Mouse (Mus musculus): ENCODE data around the gene Itgam. TPM values are rescaled to one million over a fixed set of nuclear protein-coding genes. Genes with fewer than 3 reads are reported as not detected.
"Not testable (repeated sequence)": the region's sequence is repeated elsewhere in the genome, so short reads cannot be mapped to it uniquely, and the experiment has no call there.

Itgam gene
- polyA plus RNA-seq, 1 experiment from 2014 or later = 2.1 TPM

- Histone ChIP-seq H3K4me1 (no peaks in the 10 kb centered on the region), H3K36me3 (no peaks in the 10 kb centered on the region), H3K27me3 (replicated peaks) (no peaks in the 10 kb centered on the region), H3K27ac (no peak overlapping the region), H3K9ac (no peak overlapping the region), H3K4me2 (no peak overlapping the region), H3K9me3 (replicated peaks) (no peaks in the 10 kb centered on the region), H3K4me3 (no peak overlapping the region)
- ATAC-seq = no peak
- WGBS (ENCODE audit: insufficient replicate concordance) = 70% methylated on average over 5 of the region's 5 CpGs
Measured at GRCm38 (mm10) chr7:128032290-128032988, 30.0 kb upstream of the Itgam start.

DNA sequence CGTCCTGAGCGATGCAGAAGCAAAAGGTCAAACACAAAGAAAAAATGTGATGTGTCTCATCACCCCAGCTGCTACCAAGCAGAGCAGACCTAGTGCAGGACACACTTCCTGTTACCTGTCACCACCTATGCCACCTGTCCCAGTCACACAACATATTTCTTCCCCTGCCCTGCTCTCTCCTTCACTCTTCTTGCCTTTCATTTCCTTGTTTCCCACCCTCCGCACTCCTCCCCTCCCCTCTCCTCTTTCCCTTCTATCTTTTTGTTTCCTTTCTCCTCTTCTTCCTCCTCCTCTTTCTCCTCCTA, 29.5 kb upstream of the Itgam start:
- 83% methylated on average over 3 of the region's 3 CpGs for WGBS (ENCODE audit: insufficient replicate concordance)
- Histone ChIP-seq H3K27ac (no peak overlapping the region), H3K9me3 (replicated peaks) (no peaks in the 10 kb centered on the region), H3K36me3 (no peaks in the 10 kb centered on the region), H3K4me3 (no peak overlapping the region), H3K4me1 (no peaks in the 10 kb centered on the region), H3K27me3 (replicated peaks) (no peaks in the 10 kb centered on the region), H3K9ac (no peak overlapping the region), H3K4me2 (no peak overlapping the region)
- no peak for ATAC-seq

- Histone ChIP-seq H3K36me3 (no peaks in the 10 kb centered on the region), H3K4me2 (no peak overlapping the region), H3K27me3 (replicated peaks) (no peaks in the 10 kb centered on the region), H3K4me1 (no peaks in the 10 kb centered on the region), H3K4me3 (no peak overlapping the region), H3K9me3 (replicated peaks) (no peaks in the 10 kb centered on the region), H3K27ac (no peak overlapping the region), H3K9ac (no peak overlapping the region)
- no peak for ATAC-seq
- 71% methylated on average over 4 of the region's 4 CpGs for WGBS (ENCODE audit: insufficient replicate concordance)
Measured at GRCm38 (mm10) chr7:128033616-128034015, 28.8 kb upstream of the Itgam start.

- WGBS (ENCODE audit: insufficient replicate concordance) = 28% methylated on average over 15 of the region's 15 CpGs
- ATAC-seq = not testable (repeated sequence)
Measured at GRCm38 (mm10) chr7:128042161-128042820, 20.1 kb upstream of the Itgam start.

DNA sequence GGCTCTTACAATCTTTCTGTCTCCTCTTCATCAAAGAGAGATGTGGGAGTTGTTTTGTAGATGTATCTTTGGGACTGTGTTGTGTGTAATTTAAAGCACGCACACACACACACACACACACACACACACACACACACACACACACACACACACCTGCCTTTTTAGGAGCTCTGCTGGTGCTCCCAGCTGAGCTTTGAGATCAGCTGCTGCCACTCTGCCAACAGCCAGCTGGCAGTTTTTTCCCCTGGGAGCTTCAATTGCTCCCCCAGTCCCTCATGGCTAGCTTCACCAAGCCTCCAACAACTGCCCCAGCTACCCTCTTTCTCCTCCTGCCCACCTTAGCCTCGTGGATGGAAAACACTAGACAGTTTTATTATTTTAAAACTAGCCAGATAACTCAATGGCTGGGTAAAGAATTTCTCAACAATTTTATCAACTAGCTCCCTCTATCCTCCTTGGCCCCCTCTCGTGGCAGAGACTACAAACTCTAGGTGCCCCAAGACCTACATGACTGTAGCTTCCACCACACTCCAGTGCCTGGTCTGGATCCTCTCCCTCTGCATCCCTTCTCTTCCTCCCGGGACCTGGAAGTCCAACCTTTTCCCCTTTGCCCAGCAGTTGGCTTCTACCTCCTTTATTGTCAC, 18.2 kb upstream of the Itgam start:
- Histone ChIP-seq H3K9me3 (replicated peaks) (no peaks in the 10 kb centered on the region), H3K9ac (no peak overlapping the region), H3K4me2 (no peak overlapping the region), H3K27ac (no peak overlapping the region), H3K4me1 (0 out of 2 replicates have a peak, but pooled peaks cover 5% of the 10 kb centered on the region), H3K36me3 (no peaks in the 10 kb centered on the region), H3K27me3 (replicated peaks) (no peaks in the 10 kb centered on the region), H3K4me3 (no peak overlapping the region)
- no peak for ATAC-seq
- 54% methylated on average over 4 of the region's 4 CpGs for WGBS (ENCODE audit: insufficient replicate concordance)

More at GRCm38 (mm10) chr7:128042161-128042820, 20.1 kb upstream of the Itgam start:
- not testable (repeated sequence) for H3K4me3 ChIP-seq; H3K4me2 ChIP-seq; H3K27ac ChIP-seq; H3K36me3 ChIP-seq; H3K9me3 ChIP-seq (replicated peaks); H3K9ac ChIP-seq; H3K4me1 ChIP-seq; H3K27me3 ChIP-seq (replicated peaks)

DNA sequence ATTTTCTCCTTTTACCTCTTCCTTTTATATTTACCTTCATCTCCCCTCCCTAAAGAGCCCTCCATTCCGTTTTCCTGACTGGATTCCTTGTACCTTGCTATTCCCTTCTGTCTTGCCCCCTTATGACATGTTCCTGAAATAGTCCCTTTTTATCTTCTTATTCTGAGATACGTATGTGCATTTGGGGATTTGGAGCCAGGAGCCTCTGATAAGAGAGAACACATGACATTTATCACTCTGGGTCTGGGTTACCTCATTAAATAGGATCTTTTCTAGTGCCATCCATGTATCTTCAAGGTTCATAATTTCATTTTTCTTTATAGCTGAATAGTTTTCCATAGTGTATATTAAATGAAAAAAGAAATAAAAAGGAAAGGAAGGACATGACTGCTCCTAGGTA, 16.8 kb upstream of the Itgam start:
- H3K4me1 ChIP-seq = peaks cover 10% of the 10 kb centered on the region
- H3K4me3 ChIP-seq = no peak overlapping the region
- no peak overlapping the region for H3K9ac ChIP-seq
- no peaks in the 10 kb centered on the region for H3K27me3 ChIP-seq (replicated peaks)
- 22% methylated on average over 2 of the region's 2 CpGs for WGBS (ENCODE audit: insufficient replicate concordance)
- no peaks in the 10 kb centered on the region for H3K36me3 ChIP-seq
- no peak for ATAC-seq
- H3K9me3 ChIP-seq (replicated peaks) = no peaks in the 10 kb centered on the region
- no peak overlapping the region for H3K27ac ChIP-seq
- H3K4me2 ChIP-seq = no peak overlapping the region

DNA sequence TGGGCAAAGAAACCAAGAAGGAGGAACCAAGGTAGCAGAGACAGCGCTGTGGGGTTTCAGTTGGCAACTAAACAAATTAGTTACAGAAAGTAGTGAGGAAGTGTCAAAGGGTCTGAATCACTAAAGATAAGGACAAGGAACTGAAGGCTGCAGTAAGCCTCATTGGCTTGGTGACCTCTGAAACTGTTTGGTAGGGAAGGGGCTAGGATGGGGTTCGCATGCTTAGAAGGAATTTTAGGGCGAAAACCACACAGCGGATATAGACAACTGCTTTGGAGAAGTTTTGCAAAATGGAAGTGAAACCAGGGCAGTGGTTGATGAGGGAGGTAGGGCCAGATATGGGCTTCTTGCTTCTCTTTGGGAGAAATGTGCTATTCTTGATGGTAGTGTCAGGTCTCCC, 13.6 kb upstream of the Itgam start:
- 23% methylated on average over 4 of the region's 4 CpGs for WGBS (ENCODE audit: insufficient replicate concordance)
- no peaks in the 10 kb centered on the region for H3K27me3 ChIP-seq (replicated peaks)
- H3K9me3 ChIP-seq (replicated peaks) = no peaks in the 10 kb centered on the region
- no peak overlapping the region for H3K9ac ChIP-seq
- H3K4me2 ChIP-seq = no peak overlapping the region
- H3K4me1 ChIP-seq = peaks cover 15% of the 10 kb centered on the region
- H3K27ac ChIP-seq = no peak overlapping the region
- ATAC-seq = no peak
- no peak overlapping the region for H3K4me3 ChIP-seq
- H3K36me3 ChIP-seq = no peaks in the 10 kb centered on the region

DNA sequence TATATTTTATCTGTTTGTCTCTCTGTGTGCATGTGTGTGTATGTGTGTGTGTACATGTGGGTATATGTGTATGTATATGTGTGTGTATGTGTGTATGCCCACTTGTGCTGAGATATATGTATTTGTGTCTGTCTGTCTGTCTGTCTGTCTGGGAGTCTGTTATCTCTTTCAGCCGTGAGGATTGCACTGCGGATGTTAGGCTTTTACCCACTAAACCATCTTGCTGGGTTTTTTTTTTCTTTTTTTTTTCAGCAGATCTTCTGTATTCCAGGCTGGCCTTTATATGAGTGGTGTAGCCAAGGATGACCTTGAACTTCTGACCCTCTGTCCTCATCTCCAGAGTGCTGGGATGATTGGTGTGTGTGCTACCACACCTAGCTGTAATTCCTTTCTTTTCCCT, 13.2 kb upstream of the Itgam start:
- 16% methylated on average over 2 of the region's 2 CpGs for WGBS (ENCODE audit: insufficient replicate concordance)
- Histone ChIP-seq H3K9ac (no peak overlapping the region), H3K4me3 (no peak overlapping the region), H3K9me3 (replicated peaks) (no peaks in the 10 kb centered on the region), H3K36me3 (no peaks in the 10 kb centered on the region), H3K4me2 (no peak overlapping the region), H3K4me1 (peaks cover 15% of the 10 kb centered on the region), H3K27me3 (replicated peaks) (no peaks in the 10 kb centered on the region), H3K27ac (no peak overlapping the region)
- ATAC-seq = no peak

DNA sequence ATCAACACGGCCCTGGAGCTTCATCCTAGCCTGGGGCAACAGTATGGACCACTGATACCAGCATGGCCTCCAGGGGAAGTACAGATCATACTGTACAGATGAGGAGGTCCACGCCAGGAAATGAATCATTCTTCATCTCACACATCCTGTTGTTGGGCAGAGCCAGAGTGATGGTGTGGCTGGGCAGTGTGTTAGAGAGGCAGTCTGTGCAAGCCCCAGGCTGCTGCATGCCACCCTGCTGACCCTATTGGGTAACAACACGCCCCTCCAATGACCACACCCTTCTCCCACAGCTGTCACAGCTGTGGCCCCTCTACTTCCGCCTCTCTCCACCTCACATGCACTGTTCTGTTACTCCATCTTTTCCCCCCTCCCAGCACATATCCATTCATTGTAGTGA, 11.7 kb upstream of the Itgam start:
- no peaks in the 10 kb centered on the region for H3K36me3 ChIP-seq
- no peak overlapping the region for H3K27ac ChIP-seq
- no peak; the same call in 1 of the 2 replicates for ATAC-seq
- H3K4me2 ChIP-seq = no peak overlapping the region
- no peaks in the 10 kb centered on the region for H3K27me3 ChIP-seq (replicated peaks)
- no peak overlapping the region for H3K4me3 ChIP-seq
- H3K9me3 ChIP-seq (replicated peaks) = no peaks in the 10 kb centered on the region
- H3K9ac ChIP-seq = no peak overlapping the region
- H3K4me1 ChIP-seq = peaks cover 15% of the 10 kb centered on the region
- WGBS (ENCODE audit: insufficient replicate concordance) = 32% methylated on average over 4 of the region's 4 CpGs

DNA sequence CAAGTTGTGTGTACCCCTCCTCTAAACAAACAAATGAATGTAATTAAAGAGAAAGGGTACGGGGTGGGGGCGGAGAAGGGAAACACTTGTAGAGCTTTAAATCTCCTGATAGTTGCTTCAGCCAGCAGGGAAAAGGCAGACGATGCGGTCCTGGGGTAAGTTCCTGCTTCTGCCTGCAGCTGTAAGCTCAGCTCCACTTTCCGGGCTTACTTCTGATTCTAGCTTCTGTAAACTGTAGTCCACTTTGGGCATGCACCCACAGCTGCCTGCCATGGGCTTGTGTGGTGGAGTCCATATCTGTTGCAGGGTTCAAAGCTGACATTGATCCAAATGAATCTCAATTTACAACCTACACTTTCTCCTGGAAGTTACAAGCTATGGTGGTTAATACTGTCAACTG, 9.4 kb upstream of the Itgam start:
- H3K36me3 ChIP-seq = no peaks in the 10 kb centered on the region
- WGBS (ENCODE audit: insufficient replicate concordance) = 53% methylated on average over 5 of the region's 5 CpGs
- no peak overlapping the region for H3K27ac ChIP-seq
- H3K9ac ChIP-seq = no peak overlapping the region
- H3K4me1 ChIP-seq = peaks cover 20% of the 10 kb centered on the region
- H3K27me3 ChIP-seq (replicated peaks) = no peaks in the 10 kb centered on the region
- H3K4me3 ChIP-seq = no peak overlapping the region
- H3K9me3 ChIP-seq (replicated peaks) = no peaks in the 10 kb centered on the region
- no peak overlapping the region for H3K4me2 ChIP-seq
- no peak for ATAC-seq

GRCm38 (mm10) chr7:128056917-128057444, 5.5 kb upstream of the Itgam start:
- no peaks in the 10 kb centered on the region for H3K36me3 ChIP-seq
- no peak overlapping the region for H3K27ac ChIP-seq
- H3K4me2 ChIP-seq = no peak overlapping the region
- no peaks in the 10 kb centered on the region for H3K27me3 ChIP-seq (replicated peaks)
- H3K4me1 ChIP-seq = 0 out of 2 replicates have a peak, but pooled peaks cover 8% of the 10 kb centered on the region
- H3K9ac ChIP-seq = no peak overlapping the region
- H3K9me3 ChIP-seq (replicated peaks) = no peaks in the 10 kb centered on the region
- H3K4me3 ChIP-seq = no peak overlapping the region
- no peak for ATAC-seq
- 35% methylated on average over 3 of the region's 3 CpGs for WGBS (ENCODE audit: insufficient replicate concordance)

DNA sequence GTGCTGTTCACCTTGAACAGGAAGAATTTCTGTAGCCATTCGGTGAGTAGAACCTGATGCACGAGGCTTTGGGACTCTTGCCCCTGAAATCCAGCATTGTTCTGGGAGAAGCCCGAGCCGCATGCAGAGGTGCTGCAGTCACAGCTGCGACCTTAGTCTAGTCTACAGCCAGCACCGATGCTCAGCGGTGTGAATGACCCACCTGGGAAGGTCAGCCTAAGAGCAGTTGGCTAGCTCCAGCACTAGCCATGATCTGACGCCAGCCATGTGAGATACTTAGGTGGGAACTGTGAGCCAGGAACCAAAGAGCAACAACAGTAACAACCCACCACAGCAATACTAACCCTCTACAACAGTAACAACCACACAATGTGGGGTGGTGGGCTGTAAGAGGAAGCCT, 4.6 kb upstream of the Itgam start:
- ATAC-seq = no peak
- Histone ChIP-seq H3K4me2 (no peak overlapping the region), H3K4me1 (0 out of 2 replicates have a peak, but pooled peaks cover 8% of the 10 kb centered on the region), H3K9me3 (replicated peaks) (no peaks in the 10 kb centered on the region), H3K36me3 (no peaks in the 10 kb centered on the region), H3K4me3 (no peak overlapping the region), H3K27me3 (replicated peaks) (no peaks in the 10 kb centered on the region), H3K9ac (no peak overlapping the region), H3K27ac (no peak overlapping the region)
- WGBS (ENCODE audit: insufficient replicate concordance) = 63% methylated on average over 8 of the region's 8 CpGs

All from liver, embryonic 12.5 days (tissue).